Mouse (Mus musculus): ENCODE data around the gene Zc3h12a.
A peak's percentile ranks its signal among the peaks of the same experiment; 100 is the strongest.

Gene Zc3h12a

DNA sequence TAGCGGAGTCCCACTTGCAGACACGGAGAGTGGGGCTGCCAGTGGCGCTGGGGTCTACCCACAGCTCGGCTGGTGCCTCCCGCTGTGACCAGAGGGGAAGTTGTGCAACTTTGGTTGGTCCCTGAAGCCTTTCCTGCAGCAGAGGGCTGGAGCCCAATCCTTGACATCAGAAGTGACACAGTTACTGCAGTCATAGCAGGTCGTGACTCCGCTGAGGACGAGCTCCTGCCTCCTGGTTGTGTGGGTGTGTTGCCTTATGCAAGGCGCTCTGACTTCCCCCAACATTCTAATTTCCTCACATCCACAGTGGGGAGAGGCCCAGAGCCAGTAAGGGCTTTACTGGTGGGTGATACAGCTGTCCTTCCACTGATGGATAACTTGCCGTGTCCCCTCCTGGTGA lies 17.6 kb upstream of the Zc3h12a start:
- DNase-seq (ENCODE audit: low read depth, low spot score) = peak; percentile 17

DNA sequence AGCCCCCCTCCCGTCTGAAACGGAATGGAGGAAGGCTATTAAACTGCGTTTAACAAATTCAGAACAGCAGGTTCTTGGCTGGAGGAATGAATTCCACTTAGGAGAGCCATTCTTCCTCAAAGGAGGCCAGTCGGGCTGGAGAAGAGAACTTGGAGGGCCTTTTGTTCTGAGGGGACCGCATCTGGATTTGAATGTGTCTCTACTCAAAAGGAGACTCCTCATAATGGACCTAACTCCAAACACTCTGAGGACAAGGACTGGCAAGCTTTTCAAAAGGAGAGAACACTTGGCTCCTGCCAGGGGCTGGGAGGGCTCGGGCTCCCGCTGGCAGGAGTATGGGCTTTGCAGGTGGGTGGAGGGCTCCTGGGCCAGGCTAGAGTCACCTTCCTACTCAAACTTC lies 17.0 kb upstream of the Zc3h12a start:
- DNase-seq (ENCODE audit: low read depth, low spot score) = no peak

DNA sequence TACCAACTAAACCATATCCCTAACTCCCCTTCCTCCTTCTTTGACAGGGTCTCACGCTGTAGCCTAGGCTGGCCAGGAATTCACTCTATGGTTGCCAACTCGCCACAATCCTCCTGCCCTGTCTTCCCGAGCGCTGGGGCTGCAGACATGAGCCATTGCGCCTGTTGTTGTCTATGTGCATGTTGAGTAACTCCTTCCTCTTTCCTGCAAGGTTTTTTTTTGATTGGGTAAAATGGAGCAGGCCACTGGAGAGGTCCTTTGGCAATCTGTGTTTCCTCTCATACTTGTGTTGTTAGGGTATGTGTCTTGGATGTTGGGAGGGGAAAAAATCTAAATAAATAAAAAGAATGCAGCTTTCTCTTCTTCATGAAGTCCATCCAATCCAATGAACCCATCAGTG lies 16.6 kb upstream of the Zc3h12a start:
- DNase-seq (ENCODE audit: low read depth, low spot score) = no peak

DNA sequence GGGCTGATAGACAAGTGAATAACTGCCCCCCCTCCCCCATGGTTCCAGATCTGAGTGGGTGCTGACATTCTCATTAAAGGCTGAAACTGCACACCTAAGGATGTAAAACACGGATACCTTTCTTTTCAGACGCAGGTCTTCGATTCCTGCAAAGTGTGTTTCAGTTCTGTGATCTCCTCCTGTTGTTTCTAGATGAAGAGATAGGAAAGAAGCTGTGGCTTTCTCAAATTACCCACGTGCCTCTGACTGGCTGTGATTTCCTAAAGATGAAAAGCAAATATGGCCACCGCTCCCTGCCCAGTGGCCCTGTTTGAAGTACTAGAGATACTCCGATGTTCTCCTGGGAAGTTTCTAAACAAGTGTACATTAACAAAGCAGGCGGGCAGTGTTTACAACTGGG lies 10.7 kb upstream of the Zc3h12a start:
- no peak for DNase-seq (ENCODE audit: low read depth, low spot score)

DNA sequence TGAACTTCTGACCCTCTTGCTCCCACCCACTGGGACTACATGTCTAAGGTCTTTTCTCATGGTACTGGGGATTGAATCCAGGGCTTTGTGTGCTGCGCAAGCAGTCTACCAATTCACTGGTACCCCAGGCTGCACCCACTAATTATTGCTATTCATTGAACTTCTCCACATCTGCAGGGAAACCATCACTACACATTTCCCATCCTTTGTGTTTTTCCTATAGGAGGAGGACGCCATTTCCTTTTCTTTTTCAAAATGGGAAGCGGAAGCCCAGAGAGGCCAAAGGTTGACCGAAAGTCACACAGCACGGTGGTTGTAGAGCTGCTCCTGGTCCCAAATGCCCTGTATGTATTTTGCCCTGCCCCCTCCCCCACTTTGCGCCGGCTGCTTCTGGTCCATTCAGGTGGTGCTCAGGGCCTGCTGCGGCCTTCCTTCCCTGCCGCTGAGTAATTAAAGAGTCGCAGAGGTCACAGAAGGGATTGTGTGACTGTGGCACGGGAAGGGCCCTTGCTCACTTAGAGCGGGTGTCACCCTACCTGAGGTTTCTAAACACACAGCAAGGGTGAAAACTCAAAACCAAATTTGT lies 8.8 kb upstream of the Zc3h12a start:
- DNase-seq (ENCODE audit: low read depth, low spot score) = no peak

DNA sequence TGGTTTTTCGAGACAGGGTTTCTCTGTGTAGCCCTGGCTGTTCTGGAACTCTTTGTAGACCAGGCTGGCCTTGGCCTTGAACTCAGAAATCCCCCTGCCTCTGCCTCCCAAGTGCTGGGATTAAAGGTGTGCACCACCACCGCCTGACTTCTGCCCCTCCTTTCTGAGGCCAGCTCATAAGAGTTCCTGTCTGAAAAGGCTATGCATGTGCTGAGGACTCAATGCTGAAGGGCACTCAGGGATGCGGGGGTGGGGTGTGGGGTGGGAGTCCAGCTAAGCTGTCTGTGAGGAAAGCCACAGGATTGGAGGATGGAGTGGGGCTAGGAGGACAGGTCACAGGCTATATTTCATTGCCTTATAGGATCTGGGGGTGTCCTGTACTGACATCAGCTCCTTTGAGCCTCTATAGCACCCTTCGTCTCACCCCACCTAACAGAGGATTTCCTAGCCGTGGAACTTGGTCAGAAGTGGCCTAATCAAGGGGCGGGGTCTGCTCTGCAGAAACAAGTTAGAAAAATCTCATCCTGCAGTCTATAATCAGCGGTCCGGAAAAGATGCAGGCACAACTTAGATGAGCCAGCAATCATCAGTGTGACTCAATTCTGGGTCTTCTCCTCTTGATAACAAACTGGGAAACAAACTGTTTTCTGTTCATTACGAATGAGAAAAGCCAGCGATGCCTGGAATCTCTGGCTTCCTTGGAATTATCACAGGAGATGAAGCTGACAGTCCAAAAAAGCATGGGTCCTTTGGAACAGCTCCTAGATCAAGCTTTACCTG lies 7.6 kb upstream of the Zc3h12a start:
- no peak for DNase-seq (ENCODE audit: low read depth, low spot score)

DNA sequence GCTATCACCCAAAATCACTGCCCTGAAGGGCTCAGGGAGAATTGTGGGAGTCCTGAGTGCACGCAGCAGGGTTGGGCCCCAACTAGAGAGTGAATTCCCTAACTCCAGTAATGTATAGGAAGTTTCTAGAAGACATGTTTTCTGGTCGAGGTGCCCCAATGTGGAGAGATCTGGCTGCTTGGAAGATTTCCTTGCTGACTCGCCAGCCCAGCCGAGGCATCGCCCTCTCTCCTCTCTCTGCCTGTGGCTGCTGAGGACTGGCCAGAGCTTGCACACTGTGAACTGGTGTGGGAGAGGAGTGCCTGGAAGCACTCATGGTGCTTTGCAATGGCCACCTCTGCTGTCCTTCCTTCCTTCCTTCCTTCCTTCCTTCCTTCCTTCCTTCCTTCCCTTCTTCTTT lies 7.0 kb upstream of the Zc3h12a start:
- DNase-seq (ENCODE audit: low read depth, low spot score) = no peak

DNA sequence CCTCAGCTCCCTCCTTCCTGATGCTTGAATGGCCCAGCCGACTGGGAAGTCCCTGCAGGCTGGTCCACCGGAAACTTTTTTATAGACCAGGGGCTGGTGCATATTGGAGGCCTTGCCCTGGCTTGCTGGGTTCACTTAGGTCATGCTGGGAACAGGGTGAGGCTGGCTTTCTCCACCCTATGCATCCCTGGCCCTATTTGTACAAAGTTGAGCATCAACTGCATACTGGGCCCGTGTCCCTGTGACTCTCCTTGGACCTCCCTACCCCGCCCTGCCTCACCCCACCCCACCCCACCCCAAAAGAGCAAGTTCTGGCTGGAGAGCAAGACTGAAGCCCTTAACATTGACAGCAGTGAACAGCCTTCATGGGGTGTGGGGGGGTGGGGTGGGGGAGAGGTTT lies 6.6 kb upstream of the Zc3h12a start:
- DNase-seq (ENCODE audit: low read depth, low spot score) = no peak

DNA sequence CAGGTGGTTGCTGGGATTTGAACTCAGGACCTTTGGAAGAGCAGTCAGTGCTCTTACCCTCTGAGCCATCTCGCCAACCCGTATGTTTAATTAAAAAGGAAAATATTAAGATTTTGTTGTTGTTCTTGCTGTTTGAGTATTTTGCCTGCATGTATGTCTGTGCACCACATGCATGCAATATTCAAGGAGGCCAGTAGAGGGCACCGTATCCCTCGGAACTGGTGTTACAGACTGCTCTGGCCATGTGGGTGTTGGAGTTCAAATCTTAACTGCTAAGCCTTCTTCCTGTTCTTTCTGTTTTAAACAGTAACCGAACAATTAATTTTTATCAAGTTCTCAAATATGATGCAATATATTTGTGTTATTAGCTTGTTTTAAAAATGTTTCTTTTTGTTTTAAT lies 4.8 kb upstream of the Zc3h12a start:
- peak; percentile 89 for DNase-seq (ENCODE audit: low read depth, low spot score)

DNA sequence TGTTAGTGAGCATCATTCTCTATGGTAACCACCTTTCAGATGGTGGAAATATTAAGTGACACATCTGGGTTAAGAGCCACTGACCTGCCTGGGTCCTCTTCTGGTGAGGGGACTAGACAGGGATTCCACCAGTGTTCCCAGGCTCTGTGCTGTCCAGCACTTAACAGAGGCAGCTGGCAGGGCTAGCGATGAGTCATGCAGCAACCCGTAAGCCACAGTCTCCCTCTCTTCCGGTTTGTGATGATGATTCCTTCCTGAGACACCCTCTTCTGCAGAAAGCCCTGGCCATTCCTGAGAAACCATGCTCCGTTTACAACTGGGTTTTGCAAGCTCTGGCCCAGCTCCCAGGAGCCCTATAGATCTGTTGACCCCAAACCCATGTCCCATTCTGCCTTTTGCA lies 3.9 kb upstream of the Zc3h12a start:
- DNase-seq (ENCODE audit: low read depth, low spot score) = peak; percentile 42

DNA sequence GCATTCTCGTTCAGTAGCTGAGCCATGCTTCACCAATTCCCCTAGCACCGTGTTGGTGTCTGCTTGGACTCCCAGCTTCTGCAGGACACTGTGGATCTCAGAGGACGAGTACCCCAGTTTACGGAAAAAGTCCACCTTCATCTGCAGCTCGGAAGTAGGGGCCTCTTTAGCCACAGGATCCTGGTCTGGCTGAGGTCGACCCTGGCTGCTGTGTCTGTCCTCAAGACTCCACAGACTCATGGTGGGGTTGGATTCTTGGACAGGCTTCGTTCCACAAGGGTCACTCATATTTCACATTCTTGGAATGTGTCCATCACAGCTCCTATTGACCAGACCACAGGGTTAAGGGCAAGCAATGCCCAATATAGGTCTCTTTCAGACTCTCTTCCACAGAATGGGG lies 879 bp downstream of the Zc3h12a start:
- DNase-seq (ENCODE audit: low read depth, low spot score) = peak; percentile 38

DNA sequence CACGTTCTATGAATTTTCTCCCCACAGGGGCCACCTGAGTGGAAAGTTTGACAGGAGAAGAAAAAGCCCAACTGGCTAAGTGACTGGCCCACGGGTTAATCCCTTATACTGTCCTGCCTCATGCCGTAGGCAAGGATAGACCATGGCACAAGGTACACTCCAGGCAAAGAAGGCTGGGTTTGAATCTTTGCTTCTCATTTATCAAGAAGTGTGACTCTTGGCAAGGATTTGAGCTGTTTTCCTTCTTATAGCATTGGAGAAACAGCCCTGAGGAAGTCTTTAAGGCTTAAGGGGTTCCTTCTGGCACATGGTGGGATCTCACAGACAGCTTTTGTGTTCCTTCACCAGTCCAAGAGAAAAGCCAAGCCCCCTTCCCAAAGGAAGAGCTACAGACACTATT lies 1.5 kb downstream of the Zc3h12a start:
- DNase-seq (ENCODE audit: low read depth, low spot score) = peak; percentile 29

DNA sequence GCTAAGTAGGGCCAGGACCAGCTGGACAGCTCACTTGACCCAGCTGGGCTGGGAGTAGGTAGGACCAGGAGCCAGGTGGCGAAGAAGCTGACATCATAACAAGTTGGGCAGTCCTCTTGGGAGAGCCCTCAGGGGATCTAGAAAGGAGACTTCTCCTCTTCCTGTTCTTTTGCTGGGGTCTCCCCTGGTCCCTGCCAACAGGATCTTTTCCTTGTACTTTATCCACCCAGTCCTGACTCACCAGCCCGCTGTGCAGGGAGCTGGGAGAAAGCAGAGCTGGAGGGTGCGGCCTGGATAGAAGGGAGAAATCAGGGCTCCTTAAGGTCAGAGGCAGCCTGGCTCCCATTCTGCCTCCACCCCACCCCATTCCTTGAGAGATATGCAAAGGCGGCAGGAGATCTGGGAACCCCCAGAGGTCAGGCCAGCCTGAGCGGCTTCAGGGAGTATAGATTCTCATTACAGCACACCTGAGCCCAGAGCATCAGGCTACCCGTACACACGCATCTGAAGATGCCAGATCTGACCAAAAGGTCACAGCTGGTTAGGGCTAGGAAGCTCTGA lies 2.2 kb downstream of the Zc3h12a start:
- peak; percentile 45 for DNase-seq (ENCODE audit: low read depth, low spot score)

DNA sequence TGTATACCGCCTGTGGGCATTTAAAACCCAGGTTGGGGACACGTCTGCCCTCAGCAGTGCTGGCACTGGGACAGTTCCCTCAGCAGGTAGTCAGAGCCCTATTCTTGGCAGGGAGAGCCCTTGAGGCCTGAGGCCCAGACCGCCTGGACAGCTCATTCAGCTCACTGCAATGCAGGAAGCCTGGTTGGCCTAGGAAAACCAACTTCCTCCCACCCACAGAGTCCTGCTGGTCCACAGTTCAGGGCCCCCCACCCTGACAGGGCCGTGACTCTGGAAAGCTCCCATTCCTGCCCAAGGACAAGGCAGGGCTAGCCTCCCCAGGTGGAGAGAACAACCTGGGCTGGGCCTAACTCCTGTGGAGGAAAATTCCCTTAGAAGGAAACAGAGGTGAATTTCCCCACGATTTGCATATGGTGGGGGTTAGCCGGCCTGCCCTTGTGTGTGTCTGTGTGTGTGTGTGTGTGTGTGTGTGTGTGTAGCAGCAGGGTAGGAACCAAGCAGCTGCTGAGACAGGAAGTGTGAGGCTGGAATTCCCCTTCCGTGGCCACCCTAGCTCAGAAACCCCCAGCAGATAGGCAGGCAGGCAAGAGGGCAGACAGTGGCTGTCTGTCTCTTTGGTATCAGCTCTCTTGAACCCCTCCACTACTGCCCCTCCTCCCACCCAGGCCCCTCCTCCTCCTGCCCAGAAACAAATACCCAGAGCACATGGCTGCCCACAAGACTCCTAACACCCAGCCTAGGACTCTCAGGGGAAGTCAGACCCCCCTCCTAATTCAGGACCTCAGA lies 3.0 kb downstream of the Zc3h12a start:
- peak; percentile 95 for DNase-seq (ENCODE audit: low read depth, low spot score)

DNA sequence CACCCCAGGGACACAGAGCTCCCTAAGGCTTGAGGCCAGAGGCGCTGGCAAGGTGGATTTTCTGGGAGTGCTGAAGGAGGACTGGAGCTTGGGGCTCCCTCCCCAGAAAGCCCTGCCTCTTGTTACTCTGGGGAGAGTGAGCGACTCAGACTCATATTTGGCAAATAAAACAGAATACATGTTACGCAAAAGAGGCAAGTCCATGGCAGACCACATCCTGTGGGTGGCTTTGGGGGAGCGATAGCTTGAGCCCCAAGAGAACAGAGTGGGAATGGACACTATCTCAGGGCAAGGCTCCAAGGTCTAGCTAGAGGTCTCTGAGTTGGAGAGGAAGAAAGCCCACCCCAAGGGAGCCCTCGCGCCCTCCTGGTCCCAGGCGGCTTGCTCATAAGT lies 4.4 kb downstream of the Zc3h12a start:
- peak; percentile 67 for DNase-seq (ENCODE audit: low read depth, low spot score)

DNA sequence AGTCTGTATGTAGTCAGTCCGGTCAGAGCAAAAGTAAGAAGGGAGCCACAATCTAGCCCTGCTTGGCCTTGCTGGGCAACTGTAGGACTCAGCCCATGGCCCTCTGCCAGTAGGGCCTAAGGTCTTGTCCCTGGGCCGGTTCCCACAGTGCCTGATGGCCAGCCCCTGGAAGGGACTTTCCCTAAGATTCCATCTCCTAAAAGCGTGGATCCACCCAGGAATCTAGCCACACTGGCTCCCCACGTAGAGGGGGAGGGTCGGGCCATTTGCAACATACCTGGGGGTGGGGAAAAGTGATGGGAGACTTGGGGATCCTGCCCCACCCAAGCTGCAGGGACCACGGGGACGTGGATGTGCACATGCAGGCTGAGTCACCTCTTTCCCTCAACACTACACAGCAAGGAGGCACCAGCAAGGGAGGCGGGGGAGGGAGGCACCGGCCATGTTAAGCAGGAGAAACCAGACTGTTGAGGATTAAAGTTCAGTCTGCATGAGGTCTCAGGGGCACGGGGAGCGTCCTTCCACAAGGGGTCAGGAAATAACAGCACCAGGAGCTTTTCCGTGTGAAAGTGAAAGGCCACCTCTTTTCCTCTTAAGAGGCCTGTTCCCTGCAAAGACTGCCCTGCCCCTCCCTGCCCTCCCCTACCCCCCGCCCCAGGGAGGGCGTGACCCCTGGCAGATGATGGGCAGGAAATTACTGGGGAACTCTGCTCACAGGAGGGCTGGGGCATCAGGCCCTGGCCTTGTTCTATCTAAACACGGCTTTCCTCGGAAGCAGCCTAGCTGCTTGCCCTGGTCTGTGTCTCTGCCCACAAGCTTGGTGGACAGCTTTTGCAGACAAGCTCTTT lies 5.0 kb downstream of the Zc3h12a start:
- peak; percentile 72 for DNase-seq (ENCODE audit: low read depth, low spot score)

DNA sequence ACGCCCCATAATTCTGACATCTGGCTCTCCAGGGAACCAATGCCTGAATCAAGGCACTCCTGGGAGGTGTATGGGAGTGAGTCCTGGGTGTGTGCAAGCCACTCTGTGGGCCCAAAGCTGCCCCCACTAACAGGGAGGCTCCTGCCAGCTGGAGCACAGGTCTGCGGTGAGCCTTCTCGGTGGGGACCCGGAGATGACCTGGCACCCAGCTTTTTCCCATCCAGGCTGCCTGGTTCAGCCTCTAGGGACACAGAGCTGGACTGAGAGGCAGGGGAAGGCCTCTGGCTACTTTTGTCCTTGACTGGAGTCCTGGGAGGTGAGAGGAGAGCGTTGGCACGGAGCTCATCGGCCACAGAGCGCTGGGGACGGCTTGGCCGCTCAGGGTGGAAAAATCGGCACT lies 7.9 kb downstream of the Zc3h12a start:
- peak; percentile 18 for DNase-seq (ENCODE audit: low read depth, low spot score)

DNA sequence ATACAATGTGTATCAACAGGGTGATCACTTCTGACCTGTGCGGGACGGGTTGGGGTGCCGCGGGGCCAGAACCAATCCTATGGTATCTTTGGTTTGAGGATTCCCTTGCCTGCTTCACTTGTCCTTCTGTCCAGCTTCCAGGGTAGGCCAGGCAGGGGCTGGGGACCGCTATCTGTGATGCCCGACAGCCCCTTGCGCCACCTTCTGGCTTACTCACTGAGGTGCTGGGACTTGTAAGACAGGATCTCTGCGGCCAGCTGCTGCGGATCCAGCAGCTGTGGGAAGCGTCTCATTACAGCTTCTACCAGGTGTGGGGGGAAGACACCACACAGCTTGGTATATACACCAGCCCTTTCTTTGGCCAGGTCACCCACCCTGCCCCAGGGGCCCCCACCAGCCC lies 8.6 kb downstream of the Zc3h12a start:
- peak; percentile 36 for DNase-seq (ENCODE audit: low read depth, low spot score)

DNA sequence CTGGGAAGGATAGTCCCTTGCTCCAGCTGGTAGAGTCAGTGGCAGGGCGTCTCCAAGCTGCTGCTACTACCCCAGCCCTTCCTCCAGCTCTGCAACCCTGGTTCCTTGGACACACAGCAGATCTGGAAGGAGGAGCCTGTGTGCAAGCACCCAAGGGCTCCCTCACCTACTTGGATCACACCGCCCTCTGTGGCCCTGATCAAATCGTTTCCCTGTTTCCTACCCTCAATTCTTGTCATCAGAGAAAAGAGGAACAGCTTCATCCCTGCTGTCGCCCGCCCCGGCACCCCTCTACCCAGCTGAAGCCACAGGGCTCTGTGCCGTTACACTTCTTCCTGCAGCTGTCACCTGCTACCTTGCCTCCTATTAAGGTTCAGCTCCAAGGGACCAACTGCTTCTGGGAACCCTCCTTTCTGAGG lies 9.7 kb downstream of the Zc3h12a start:
- peak; percentile 39 for DNase-seq (ENCODE audit: low read depth, low spot score)

DNA sequence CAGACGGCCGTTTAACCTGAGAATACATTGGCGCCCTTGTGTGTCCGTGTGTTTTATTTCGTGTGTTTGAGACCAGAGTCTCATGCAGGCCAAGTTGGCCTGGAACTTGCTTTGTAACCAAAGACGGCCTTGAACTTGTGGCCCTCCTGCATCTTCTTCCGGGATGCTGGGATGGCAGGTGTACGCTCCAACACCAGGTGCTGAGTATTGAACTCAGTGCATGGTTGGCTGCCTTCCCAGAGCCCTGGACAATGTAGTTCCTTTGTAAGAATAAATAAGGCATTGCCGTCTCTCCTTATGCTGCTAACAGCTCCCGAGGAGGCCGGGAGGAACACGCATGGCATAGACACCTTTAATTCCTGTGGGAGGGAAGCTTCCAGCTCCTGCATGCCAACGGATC lies 10.7 kb downstream of the Zc3h12a start:
- DNase-seq (ENCODE audit: low read depth, low spot score) = peak; percentile 9

DNA sequence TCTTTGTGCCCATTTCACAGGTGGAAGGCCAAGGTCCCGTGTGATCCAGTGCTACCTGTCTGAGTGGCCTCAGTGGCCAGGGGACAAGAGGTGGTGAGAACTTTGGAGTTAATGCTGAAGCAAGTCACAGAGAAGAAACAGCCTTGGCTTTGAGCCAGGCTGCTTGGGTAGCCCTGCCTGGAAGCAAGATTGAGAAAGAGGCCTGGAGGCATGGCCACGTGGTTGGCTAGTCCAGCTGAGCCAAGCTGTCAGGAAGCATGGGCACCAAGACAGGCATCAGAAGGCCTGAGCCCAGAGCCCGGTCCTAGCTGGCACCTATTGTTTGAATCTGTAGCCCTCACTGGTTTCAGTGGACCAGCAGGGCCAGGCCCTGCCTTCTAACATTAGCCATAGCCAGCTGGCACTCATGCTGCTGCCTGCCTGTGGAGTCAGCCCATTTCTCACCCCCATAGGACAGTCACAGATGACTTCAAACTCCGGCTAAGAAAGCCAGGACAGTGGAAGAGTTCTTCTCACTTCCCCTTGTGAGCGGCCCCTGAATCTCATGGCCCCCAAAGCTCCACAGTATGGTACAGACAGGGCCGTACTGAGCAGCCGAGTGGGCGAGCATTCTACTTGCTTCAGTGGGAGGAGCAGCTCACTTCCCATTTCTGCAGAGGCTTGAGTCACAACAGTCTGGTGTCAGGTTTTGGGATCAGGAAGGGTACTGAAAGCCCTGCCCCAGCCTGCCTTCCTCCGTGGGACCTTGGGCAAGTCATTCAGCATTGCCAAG lies 11.4 kb downstream of the Zc3h12a start:
- peak; percentile 25 for DNase-seq (ENCODE audit: low read depth, low spot score)
